Mouse (Mus musculus) adipocyte (in vitro differentiated cells): Measurements from ENCODE around the gene Nab2.

Experiments
- DNase-seq: peaks from one replicate; pipeline ENCODE4 v3.0.0-alpha.2; 2016; ENCODE audit warnings: low spot score

Nab2 gene

GRCm38 (mm10) chr10:127668093-127669050 is at the start of gene Nab2:
Nab2 (minus strand) TSS chr10:127668568.
- peak; percentile 88 for DNase-seq

DNA sequence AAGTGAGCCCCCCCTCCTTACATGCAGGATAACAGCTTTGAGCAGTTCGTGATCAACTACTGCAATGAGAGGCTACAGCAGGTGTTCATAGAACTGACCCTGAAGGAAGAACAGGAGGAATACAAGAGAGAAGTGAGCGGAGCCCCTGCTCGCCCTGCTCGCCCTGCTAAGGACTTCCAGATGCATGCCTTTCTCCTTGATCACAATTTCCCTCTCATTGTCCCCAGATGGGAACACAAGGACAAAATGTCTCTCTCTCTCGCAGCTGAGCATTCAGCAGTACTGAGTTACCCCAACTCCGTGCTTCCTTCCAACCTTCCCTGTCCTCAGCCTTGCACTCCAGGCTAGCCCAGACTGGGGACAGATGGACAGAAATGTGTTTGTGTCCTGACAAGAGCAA is 44.4 kb upstream of the Nab2 start:
- no peak for DNase-seq

DNA sequence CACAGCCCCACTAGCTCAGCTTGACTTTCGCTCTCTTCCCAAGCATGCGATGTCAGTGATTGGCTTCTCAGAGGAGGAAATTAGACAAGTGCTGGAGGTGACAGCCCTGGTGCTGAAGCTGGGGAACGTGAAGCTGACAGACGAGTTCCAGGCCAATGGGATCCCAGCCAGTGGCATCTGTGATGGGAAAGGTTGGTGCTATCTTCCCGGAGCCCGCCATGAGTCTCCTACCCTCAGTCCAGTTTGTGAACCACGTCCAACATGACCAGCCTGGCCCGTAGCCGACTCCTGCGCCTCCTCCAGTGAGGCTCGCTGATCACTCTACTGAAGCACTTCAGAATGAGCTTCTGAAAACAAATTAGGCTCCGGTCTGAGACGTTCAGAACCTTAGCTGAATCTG is 42.0 kb upstream of the Nab2 start:
- no peak for DNase-seq

DNA sequence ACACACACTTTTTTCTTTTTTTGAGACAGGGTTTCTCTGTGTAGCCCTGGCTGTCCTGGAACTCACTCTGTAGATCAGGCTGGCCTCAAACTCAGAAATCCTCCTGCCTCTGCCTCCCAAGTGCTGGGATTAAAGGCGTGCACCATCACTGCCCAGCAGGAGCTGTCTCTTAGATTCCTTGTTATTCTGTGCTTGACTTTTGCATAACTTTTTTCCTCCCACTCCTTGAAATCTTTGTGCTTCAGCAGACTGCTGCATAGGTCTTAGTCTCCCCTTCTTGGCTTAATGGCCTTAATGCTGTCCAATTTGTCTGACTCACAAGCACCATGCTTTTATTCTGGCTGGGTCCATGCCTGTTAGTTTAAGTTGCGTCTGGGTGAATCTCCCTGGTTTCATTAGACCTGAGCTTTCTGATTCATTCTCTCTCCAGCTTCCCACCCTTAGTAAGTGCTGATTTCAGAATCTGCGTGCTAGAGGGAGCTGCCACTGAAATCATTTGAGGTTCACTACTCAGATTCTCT is 40.5 kb upstream of the Nab2 start:
- no peak for DNase-seq

DNA sequence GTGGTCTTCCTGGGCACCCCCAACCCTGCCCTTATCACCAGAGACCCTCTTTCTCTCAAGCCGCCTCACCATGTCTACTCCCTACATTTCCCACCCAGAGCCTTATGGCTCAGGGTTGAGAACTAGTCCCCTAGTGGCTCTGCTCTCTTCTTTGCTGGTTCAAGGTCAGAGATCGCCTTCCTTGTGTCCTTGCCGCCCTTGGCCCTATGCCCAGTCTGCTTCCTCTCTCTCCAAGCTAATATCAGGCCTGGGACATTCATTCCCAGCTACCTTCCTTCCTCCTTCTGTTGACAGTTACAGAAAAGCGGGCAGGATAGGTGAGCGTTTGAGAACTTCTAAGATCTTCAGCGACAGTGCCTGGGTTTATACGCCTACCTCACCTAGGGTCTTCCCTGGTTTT is 39.4 kb upstream of the Nab2 start:
- no peak for DNase-seq

DNA sequence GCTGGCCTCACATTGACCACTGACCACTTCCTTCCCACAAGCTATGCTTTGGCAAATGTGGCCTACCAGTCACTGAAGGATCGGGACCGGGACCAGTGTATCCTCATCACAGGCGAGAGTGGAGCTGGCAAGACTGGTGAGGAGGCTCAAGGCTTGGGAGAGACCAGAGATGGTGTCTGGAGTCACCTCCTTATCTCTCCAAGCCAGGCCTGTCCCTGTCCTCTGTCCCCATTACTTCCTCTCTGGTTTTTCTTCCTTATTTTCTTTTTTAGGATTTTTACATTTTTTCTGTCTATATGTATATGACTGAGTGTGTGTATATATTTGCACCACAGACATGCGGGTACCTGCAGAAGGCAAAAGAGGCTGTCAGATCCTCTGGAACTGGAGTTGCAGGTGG is 37.4 kb upstream of the Nab2 start:
- DNase-seq, result no peak

GRCm38 (mm10) chr10:127704766-127705220 is 36.4 kb upstream of the Nab2 start, which contains the start of gene Myo1a:
Myo1a (plus strand) TSS chr10:127705170.
- no peak for DNase-seq

DNA sequence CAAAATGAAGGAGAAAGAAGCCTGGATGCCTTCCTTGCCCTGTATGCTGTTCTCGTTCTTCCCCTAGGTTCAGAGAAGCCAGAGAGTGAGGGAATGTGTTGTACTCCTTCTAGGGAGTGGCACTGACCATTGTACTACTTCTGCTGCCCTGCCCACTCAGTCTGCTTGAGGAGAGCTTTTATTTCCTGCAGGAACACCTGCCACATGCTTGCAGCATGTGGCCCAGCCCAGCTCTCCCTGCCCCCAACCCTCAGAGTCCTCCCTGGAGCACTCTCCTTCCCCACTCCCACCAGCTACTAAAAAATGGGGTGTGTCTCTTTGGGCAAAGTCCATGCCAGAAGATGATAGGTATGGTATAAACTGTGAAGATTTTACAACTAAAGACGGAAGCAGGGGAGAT is 35.9 kb upstream of the Nab2 start:
- no peak for DNase-seq

DNA sequence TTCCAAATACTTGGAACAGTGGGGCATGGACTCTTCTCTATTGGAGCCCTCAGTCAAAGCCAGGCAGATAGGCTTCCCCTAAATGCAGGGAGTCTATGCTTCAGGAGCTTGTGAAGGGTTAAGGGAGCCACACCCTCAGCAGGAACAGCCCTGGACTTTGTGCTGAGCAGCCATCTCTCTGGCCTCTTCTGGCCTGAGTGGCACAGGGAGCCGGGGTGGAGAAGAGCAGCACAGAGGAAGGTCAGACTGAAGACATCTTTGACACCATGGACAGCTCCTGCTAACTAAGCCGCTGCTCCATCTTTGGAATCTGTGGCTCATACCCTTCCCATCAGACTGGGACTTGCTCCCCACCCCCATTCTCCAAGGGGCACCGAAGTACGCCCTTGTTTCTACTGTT is 34.9 kb upstream of the Nab2 start:
- peak; percentile 11 for DNase-seq

GRCm38 (mm10) chr10:127698966-127699365 is 30.6 kb upstream of the Nab2 start:
- no peak for DNase-seq

DNA sequence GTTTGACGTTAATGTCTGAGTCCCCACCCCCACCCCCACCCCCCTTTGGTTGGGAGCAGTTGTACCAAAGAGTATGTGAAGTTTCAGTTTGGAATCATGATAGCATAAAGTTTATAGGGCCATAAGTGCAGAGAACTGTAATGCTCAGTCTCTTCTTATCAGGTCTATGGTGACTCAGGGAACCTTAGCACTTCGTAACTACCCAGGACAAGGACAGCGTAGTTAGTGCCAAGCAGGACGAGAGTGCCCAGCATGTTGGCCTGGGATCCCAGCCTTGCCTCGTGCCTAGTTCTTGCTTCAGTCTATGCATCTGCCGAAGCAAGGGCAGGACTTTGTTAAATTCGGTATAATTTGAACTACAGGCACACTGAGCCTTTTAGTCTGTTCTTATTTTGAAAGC is 27.4 kb upstream of the Nab2 start:
- DNase-seq, result no peak

GRCm38 (mm10) chr10:127694636-127695035 is 26.3 kb upstream of the Nab2 start:
- DNase-seq, result peak; percentile 53

DNA sequence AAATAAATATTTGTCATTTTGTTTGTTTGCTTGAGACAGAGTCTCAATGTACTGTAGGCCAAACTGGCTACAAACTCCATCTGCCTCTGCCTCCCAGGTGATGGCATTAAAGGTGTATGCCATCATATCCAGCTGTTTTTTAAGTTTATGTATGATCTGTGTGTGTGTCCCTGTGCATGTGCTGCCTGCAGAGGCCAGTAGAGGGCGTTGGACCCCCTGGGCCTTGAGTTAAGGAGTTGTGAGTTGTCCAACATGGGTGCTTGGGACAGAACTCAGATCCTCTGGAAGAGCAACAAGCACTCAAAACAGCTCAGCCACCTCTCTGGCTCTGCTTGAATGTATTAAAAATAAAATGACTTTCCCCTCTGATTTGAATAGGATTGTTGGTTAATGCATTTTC is 22.7 kb upstream of the Nab2 start:
- DNase-seq, result no peak

DNA sequence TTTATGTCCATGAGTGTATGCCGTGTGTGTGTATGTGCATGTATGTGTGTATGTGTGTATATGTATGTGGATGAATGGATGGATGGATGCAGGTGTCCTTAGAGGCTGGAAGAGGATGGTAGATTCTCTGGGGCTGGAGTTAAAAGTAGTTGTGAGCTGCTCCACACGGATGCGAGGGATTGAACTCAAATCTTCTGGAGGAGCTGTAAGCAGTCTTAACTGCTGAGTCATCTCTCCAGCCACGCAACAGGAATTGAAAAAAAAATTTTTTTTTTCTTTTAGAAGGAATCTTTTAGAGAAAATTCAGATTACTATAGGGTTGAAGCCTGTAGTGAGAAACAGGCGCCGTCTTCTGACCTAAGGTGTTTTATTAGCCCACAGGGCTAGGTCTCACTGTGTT is 14.5 kb upstream of the Nab2 start:
- DNase-seq, result no peak

GRCm38 (mm10) chr10:127679881-127680280 is 11.5 kb upstream of the Nab2 start:
- no peak for DNase-seq

- DNase-seq, result no peak
Observed at GRCm38 (mm10) chr10:127679208-127679607, 10.8 kb upstream of the Nab2 start.

- peak; percentile 87 for DNase-seq
Observed at GRCm38 (mm10) chr10:127677591-127678336, 9.4 kb upstream of the Nab2 start.

GRCm38 (mm10) chr10:127676691-127677548 is 8.6 kb upstream of the Nab2 start:
- DNase-seq, result peak; percentile 98

DNA sequence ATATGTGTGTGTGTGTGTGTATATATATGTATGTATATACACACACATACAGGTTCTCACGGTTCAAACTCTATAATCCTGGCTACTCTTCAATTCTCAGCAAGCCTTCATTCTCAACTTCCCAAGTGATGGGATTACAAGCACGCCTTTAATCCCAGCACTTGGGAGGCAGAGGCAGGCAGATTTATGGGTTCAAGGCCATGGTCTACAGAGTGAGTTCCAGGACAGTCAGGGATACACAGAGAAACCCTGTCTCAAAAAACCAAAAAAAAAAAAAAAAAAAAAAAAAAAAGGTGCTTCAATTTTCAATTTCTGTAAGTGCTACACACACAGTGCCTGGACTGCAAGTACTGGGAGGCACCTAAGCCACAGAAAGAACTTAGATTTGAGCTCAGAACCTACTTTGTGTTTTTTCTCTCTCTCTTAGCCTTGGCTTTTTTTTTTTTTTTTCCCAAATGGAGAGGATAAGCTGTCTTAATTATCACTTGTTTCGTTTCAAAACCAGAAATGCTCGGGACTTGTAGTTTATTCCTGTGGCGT is 7.6 kb upstream of the Nab2 start:
- no peak for DNase-seq

GRCm38 (mm10) chr10:127674794-127675522 is 6.6 kb upstream of the Nab2 start:
- peak; percentile 95 for DNase-seq
